Mouse (Mus musculus) CD8-positive naive resting alpha-beta T cell, adult 2 months (primary cell): ENCODE measurements around the gene Ccdc180.

Experiments
- DNase-seq, 2 experiments: peaks; one replicate each; pipeline ENCODE4 v3.0.0; 2022; ENCODE audit warnings: low read depth in 2 of 2, low spot score in 2 of 2

The Ccdc180 gene

DNA sequence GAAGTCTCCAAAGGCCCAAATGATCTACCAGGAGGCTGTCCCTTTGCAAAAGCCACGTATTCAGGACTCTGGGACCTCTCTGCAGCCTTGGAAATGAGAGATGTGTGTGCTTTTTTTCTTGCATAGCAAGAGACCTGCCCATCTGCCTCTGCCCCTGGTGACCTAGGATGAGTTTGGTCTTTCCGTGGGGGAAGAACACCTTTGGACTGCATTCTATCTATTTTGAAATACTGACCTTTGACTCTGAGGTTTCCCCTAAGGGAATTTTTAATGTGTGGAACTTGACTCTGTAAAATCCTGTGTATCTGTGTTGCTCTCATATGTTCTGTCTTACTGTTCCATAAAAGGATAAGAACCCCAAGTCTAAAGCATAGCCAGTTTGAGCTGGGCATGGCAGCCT is 78.9 kb downstream of the Ccdc180 start:
- DNase-seq = no peak

DNA sequence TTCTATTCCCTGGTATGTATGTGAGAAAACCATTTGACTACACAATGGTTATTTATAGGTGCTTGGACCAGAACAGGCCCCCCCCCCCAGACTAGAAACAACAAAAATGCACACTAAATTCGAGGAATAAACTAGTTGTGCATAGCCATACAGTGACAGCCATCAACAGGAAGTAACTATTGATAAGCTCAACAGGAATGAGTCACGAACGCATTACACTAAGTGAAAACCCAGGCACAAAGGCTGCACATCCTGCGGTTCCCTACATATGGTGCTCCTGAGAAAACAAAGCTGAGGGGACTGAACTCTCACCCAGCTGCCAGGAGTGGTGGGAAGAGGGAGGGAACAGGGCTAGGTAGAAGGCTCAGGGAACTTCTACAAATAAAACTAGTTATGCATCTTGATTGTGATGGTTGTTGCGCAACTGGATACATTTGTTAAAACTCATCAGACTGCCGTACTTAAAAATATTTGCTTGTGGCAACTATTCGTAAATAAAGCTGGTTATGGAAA is 80.0 kb downstream of the Ccdc180 start:
- DNase-seq = no peak

DNA sequence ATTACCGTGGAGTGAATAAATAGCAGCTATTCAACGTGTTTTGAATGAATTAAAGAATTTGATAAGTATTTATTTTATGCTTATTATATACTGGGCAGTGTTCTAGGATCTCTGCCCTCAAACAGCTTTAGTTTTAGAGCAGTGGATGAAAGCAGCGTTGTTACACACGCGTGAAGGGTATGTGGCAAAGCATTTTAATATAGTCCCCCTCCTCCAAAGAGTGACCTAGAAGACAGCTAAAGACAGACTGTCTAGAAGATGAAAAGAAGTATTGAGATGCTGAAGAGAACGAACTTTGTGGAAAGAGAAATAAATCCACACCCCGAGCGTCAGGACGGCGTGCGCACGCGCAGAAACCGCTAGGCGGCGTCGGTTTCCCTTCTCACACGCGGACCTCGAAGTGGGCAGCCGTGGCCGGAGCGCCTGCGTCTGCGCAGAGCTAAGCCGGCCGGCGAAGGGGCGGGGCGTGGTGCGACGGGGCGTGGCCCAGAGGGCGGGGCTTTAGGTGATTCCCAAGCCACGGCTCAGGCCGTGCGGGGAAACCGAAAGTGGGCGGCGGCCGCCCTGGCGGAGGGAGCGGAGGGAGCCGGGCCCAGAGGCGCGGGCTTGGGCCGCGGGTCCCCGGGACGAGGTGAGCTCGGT is 81.8 kb downstream of the Ccdc180 start:
- DNase-seq = peak; percentile 34 to 55

DNA sequence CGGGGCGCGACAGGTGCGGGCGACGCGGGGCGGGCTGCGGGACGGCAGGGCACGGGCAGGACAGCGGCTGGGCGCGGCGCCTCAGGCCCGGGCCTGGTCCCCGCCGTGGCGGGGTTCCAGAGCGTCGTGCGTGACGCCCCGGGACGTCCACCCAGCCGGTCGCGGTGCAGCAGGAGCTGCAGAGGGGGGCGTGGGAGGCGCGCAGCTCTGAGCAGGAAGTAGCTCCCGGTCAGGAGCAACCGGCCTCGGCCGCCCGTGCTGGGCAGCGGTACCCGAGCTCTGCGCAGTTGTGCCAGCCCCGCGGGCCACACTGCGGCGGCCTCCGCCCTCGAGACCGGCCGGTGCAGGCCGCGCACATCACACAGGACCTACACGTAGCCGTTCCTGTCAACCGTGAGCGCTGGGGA is 82.3 kb downstream of the Ccdc180 start:
- peak; percentile 1 to 8 for DNase-seq

DNA sequence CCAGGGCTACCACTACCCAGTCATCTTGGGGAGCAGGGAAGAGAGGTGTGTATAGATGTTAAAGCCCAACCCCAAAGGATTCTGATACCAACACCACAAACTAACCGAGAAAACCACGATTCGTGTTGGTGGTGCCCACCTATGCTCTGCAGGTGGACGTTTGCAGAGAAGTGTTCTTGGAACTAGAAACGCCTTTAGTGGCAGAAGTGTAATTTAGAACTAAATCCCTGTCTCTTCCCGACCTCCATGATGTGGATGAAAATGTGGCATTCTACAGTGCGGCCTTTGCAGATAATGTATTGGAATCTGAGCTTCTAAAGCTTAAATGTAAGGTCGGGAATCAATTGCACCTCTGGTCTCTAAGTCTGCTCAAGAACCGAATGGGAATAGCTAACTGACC is 82.8 kb downstream of the Ccdc180 start:
- DNase-seq = no peak

DNA sequence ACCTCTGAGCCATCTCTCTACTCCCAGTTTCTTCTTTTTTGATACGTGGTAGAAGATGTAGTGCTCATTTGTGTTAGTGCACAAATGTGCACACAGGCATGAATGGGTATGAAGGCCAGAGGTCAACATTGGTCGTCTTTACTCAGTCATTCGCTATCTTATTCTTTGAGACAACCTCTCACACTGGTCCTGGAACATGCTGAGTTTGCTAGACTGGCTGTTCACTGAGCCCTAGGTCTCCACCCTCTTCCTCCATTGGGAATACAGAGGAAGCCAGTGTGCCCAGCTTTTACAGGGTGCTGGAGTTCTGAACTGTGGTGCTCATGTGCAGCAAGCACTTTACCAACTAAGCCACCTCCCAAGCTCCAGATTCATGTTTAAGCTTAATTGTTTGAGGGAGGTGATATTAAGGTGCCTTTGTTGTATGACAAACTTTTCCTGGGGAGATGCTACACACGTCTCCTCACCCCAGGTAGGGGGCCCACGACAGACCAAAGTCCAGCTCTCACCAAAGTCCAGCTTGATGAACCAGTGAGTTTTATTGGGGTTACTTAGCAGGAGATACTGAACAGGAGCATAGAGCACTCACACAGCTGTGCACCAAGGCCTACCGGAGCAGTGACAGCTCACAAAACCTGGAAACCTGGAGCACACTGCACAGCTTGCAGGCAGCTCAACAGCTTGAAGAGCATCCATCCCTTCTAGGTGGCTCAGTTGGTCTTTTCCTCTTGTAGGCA is 87.0 kb downstream of the Ccdc180 start:
- DNase-seq = no peak

DNA sequence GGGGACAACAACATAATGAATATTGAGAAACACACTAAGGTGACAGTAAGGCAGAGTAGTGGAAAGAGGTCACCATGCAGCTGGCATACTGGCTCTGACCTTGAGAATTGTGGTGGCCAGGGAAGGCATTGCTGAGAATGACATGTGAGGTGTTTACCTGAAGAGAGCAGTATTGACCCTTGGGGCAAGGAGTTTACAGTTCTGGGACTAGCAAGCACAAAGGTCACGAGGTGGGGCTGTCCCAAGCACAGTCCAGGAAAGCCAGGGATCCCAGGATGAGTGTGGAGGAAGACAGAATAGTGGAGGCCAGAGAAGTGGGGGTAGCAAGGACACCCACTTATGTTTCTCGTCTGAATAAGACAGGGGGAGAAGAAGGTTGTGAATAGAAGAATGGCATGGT is 89.8 kb downstream of the Ccdc180 start:
- DNase-seq = no peak

DNA sequence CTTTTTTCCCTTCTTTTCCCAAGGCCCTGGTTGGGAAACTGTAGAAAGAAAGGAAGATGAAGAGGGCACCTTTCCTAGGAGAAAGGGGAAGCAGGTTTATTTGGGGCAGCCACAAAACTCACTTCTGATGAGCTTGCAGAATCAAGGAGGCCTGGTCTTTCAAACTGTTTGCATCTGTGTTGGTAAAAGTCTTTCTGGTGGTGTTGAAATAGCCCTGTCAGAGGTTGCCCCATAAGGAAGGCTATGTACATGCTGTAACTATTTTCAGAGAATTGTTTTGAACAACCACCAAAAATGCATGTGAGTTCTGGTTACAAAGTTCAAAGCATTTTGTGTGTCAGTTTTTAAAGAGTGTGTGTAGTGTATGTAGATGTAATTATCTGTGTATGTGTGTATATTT is 91.0 kb downstream of the Ccdc180 start:
- no peak for DNase-seq

DNA sequence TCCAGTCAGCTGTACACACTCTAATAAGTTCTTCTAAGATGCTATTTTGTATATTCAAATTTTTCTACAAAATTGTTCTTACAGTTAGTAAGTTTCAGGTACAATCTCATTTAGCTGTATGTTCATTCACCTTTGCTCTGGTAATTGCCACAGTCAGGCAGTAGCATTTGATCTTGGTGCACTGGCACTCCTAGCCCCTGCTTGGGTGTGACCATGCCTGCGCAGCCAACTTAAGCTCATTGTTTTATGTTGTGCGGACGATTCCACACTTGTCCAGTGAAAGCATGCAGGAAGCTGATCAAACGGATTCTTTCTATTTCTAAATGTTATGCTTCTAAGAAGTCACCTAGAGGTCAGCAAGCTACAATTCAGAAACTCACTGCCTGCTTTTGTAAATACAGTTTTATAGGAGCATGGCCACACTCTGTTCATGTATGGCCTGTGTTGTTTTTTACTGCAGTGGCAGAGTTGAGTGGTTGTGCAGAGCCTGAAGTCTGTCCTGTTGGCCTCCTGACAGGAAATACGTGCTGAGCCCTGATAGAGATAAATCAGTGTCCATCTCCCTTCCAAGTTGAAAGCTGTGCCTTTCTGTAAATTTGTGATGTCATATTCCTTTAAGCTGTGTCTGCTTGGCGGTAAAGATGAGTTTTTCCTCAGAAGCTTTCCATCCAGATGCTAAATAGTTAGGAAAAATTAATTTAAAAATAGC is 100.5 kb downstream of the Ccdc180 start:
- DNase-seq = no peak

DNA sequence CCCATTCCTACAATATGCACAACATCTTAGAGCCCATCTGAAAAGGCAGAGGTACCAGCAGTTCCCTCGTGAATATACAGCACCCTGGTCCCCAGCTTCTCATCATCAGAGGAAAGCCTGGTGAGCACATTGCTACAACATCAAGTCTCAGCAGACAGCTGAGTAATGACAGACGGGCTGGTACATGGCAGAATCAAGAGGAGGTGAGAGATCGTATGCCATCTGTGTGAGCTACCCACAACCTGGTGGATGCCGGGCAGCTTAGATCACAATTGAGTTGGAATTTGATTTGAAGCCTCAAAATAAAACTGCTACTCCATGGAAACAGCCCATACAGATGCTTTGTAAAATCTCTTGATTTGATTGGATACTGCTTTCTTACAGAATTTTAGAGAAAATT is 108.4 kb downstream of the Ccdc180 start:
- DNase-seq = no peak
